Mouse (Mus musculus): ENCODE data around the gene Dcun1d1.

Gene Dcun1d1

DNA sequence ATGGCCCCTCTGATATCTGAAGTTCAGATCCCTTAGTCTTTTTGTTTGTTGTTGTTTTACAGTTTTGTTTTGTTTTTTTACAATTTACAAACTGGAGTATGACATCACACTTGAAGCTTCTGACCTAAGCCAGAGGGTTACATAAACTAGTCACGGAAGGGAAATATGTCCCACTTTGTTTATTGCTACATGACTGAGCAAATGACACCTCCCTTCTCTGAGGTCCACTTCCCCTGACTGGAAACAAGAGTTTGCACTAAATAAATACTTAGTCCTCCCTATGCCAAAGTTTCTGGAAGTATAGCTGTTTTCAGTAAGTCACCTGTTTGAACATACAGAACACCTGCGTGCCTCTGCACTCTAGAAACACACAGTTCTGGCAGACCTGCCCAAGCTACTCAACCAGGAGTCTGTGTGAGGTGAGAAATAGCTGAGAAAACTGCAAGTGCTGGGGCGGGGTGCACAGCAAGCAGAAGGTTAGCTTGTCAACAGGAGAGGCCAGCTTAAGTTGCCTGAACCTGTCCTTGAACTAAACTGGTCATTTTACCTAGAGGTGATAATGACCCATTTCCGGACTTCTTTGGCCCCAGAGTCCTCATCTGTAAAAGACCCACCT lies 3.4 kb upstream of the Dcun1d1 start:
- no peak for TF ChIP-seq GATA4 (IDR thresholded peaks at IDR 0.05; ENCODE audit: insufficient replicate concordance, low read length)

GRCm38 (mm10) chr3:35940047-35940446 lies 2.8 kb upstream of the Dcun1d1 start:
- no peak for TF ChIP-seq GATA4 (IDR thresholded peaks at IDR 0.05; ENCODE audit: insufficient replicate concordance, low read length)

DNA sequence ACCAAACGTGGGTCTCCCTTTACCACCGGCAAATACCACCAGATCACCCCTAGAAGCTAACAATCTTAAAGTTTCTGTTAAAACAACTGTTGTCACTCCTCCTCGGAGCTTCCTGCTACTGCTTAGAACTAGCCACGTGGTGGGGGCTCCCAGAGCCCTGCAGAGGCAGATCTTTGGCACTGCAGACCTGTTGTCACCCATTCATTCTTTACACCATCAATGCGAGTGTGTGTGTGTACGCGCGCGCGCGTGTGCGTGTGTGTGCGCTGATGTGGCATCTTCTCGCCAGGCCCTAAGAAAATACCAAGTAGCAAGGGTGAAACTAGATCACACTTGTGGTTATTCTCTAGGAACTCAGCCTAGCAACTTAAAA lies 3.9 kb downstream of the Dcun1d1 start:
- no peak for TF ChIP-seq GATA4 (IDR thresholded peaks at IDR 0.05; ENCODE audit: insufficient replicate concordance, low read length)

DNA sequence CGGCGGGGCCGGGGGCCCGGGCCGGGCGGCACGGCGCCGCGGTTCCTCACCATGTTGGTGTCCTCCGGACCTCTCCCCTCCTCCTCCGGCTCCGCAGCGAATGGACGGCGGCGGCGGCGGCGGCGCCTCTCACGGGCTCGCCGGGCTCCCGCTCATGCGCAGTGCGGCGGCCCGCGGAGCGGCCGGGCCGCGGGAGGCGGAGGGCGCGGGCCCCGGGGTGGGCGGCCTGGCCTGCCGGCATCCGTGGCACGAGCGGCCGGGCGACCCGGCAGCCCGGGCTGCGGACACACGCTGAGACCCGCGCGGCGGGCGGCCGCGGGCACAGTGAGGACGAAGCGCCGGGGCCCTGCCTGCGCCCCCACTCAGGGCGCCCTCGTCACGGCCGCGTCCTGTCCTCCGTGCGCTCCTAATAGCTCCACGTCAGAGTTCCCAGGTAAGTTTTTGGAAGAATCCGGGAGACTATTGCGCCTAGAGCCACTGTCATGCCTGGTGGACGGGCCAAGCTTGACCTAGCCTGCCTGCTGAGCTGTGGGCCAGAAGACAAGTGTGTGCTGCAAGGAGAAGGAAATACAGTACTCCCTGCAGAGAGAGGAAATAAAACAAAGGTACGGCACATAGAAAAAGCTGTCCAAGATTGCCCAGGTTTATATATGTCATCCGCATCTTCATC lies 4.4 kb downstream of the Dcun1d1 start:
- TF ChIP-seq GATA4 (IDR thresholded peaks at IDR 0.05; ENCODE audit: insufficient replicate concordance, low read length) = no peak

GRCm38 (mm10) chr3:35931896-35932727 lies 5.1 kb downstream of the Dcun1d1 start:
- no peak for TF ChIP-seq GATA4 (IDR thresholded peaks at IDR 0.05; ENCODE audit: insufficient replicate concordance, low read length)

DNA sequence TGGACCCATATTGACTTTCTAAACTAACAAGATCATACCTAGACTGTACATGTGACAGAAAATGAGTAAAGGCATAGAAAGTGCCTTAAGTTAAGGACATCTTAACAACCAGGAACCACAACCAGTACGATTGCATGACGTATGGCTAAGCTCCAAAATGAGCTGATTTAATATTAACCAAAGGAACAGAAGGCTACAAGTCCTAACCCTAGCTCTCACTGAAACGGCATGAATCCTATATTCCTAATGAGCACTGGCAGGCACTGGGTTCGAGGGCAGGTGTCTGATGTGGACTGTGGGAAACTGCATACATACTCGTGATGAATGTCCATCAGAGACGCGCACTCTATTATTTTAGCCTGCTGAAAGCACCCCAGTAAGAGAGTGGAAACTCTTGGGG lies 5.9 kb downstream of the Dcun1d1 start:
- TF ChIP-seq GATA4 (IDR thresholded peaks at IDR 0.05; ENCODE audit: insufficient replicate concordance, low read length) = no peak

DNA sequence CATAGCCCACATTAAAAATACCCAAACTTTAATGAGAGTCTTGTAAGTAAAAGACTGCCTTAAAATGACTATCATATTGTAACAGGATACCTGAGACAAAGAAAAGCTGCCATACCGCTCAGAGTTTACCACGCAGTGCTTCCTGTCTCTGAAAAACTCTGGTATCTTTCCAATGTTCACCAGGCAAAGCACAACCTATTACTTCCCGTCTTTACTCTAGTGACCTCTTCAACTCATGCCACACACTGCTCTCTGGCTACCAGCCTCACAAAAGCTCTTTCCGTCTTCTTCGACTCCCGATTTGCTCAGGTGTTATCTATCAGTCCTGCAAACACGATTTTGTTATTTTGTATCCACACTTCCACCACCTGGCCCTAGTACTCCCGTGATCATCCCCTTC lies 7.4 kb downstream of the Dcun1d1 start:
- no peak for TF ChIP-seq GATA4 (IDR thresholded peaks at IDR 0.05; ENCODE audit: insufficient replicate concordance, low read length)

DNA sequence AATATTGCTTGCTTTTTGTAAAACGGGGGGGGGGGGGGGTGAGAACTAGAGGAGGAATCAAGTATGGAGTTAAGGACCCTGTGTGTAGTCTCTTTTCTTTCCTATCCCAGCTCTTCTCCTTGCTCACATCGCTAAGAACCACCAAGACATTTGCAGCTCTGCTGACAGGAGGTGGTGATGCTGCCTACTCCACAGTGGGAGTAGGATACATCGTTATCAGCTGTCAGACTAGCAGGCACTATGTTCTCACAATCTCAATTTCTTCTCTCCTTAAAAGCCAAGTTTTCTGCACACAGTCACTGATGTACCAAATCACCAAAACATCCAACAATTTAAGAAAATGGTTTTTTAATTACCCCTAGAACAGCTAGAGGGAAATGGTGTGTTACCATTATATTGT lies 7.8 kb downstream of the Dcun1d1 start:
- no peak for TF ChIP-seq GATA4 (IDR thresholded peaks at IDR 0.05; ENCODE audit: insufficient replicate concordance, low read length)

GRCm38 (mm10) chr3:35925852-35926251 lies 11.4 kb downstream of the Dcun1d1 start:
- no peak for TF ChIP-seq GATA4 (IDR thresholded peaks at IDR 0.05; ENCODE audit: insufficient replicate concordance, low read length)

DNA sequence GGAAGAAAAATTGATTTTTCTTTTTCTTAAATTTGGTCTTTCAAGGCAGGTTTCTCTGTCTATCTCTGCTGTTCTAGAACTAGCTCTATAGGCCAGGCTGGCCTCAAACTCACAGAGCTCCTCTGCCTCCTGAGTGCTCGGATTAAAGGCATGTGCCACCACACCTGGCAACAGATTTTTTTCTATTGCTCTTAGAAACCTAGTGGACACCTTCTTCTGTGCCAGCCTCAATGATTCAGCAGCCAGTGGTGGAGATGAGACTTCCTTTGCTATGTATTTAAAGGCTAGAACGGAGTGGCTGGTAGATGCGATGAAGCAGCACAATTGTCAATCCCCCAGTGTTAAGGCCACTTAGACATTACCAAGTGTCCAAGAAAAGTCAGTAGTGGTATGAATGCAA lies 13.2 kb downstream of the Dcun1d1 start:
- TF ChIP-seq GATA4 (IDR thresholded peaks at IDR 0.05; ENCODE audit: insufficient replicate concordance, low read length) = no peak

GRCm38 (mm10) chr3:35923495-35923894 lies 13.8 kb downstream of the Dcun1d1 start:
- no peak for TF ChIP-seq GATA4 (IDR thresholded peaks at IDR 0.05; ENCODE audit: insufficient replicate concordance, low read length)

DNA sequence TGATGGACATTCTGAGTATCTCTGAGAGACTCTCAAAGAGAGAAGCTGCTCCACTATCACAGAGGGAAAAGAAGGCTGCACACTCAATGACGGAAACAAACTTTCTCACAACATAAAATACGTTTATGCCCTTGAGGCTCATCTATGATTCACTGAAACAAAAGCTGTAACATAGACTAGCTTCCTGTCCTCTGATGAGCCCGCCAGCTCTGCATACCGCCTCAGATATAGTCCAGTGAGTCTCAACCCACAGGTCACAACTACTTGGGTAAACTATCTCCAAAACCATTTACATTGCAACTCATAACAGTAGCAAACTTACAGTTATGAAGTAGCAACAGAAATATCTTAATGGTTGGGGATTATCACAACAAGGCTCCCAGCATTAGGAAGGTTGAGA lies 14.7 kb downstream of the Dcun1d1 start:
- no peak for TF ChIP-seq GATA4 (IDR thresholded peaks at IDR 0.05; ENCODE audit: insufficient replicate concordance, low read length)

DNA sequence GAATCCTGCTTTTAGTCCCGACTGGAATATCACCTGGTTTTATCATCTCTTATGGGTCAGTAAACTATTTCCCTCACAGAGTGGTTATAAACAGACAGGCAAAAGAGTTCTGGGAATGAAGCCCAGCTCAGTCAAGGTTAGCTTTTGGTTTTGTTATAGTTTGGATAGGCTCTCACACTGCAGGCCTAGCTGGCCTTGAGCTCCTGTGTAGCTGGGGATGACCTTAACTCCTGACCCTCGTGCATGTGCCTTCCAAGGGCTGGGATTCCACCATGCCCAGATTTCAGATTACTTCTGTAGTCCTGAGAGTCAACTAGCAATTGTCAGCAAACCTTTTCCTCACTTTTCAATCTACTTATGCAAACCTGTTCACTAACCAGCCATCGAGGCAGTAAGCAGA lies 19.0 kb downstream of the Dcun1d1 start:
- TF ChIP-seq GATA4 (IDR thresholded peaks at IDR 0.05; ENCODE audit: insufficient replicate concordance, low read length) = no peak

DNA sequence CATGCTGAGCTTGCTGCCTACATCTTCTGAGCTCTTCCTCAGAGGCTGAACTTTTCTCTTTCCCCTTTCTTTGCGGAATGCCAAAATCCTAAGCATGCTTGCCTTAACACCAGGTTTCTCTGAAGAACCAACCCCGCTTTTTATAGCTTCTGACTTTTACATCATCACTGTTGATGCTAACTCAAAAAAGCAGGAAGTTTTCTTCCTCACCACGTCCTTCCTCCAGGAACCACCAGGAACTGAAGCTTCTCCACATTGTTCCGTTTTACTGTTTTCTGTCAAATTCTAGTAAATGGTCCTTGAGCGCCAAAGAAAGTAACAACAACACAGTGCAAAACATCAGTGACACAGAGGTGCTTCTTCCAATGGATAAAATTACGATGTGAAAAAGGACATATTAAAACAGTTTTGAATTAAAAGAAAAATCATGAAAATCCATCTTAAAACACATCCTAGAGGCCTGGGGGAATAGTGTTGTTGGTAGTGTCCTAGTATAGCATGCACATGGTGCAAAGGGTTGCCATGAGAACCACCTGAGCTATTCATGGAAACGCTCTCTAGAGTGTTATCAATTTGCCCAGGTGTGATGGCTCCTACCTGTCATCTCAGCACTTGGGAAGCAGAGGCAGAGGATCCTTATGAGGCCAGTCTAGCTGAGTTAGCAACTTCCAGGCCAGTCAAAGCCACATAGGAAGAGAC lies 28.1 kb downstream of the Dcun1d1 start:
- TF ChIP-seq GATA4 (IDR thresholded peaks at IDR 0.05; ENCODE audit: insufficient replicate concordance, low read length) = no peak

GRCm38 (mm10) chr3:35900555-35901204 lies 36.6 kb downstream of the Dcun1d1 start:
- TF ChIP-seq GATA4 (IDR thresholded peaks at IDR 0.05; ENCODE audit: insufficient replicate concordance, low read length) = no peak

Measured in liver, adult (tissue).